In genomic region chr17:79891944-79892343, GRCm38 (mm10) we compare ENCODE assay signal across 16 mouse cellular contexts. TPM values are rescaled to one million over a fixed set of nuclear protein-coding genes. Genes with fewer than 3 reads are reported as not detected.
A peak's percentile ranks its signal among the peaks of the same experiment; 100 is the strongest.
DNase-seq lines count a peak whose midpoint lies in the region; ATAC-seq lines count a peak whose summit lies in the region.
"Had no signal": no experiment of that assay in that cellular context is flagged by ENCODE, and none has a peak within 500 bp of the region (broad histone marks: within the 10 kb centered on the region; RNA-seq: fewer than 3 reads in every experiment).

No protein-coding gene starts in this region.

- no peaks in the 10 kb centered on the region for H3K9me3 ChIP-seq in embryonic facial prominence, embryonic 11.5 days (replicated peaks; ENCODE audit: control insufficient read depth, low read length)
- no peaks in the 10 kb centered on the region for H3K9me3 ChIP-seq in embryonic facial prominence, embryonic 10.5 days
- H3K9me3 ChIP-seq in stomach, embryonic 16.5 days (replicated peaks; ENCODE audit: control insufficient read depth, low read length): no peaks in the 10 kb centered on the region
- H3K9me3 ChIP-seq: midbrain, embryonic 12.5 days; neural tube, embryonic 13.5 days had no signal

- no peak overlapping the region for H3K27ac ChIP-seq in embryonic facial prominence, embryonic 11.5 days (replicated peaks; ENCODE audit: low read depth, low read length)
- H3K27ac ChIP-seq in embryonic facial prominence, embryonic 10.5 days (replicated peaks): no peak overlapping the region
- H3K27ac ChIP-seq in stomach, embryonic 16.5 days (ENCODE audit: low read length): peak overlapping the region; percentile 9; the same call in 1 of the 2 replicates
- H3K27ac ChIP-seq: midbrain, embryonic 12.5 days; neural tube, embryonic 13.5 days had no signal

- ATAC-seq in embryonic facial prominence, embryonic 11.5 days (replicated peaks; ENCODE audit: insufficient number of reproducible peaks, low FRiP score, low TSS enrichment, low read depth): no peak
- peak; percentile 8; the same call in 1 of the 2 replicates for ATAC-seq in stomach, embryonic 16.5 days (ENCODE audit: insufficient read depth, low FRiP score)
- no peak for ATAC-seq in cerebellum, adult (ENCODE audit: insufficient number of reproducible peaks, low FRiP score, low TSS enrichment)

- no peak overlapping the region for H3K4me3 ChIP-seq in embryonic facial prominence, embryonic 11.5 days (ENCODE audit: low read depth, low read length)
- no peak overlapping the region for H3K4me3 ChIP-seq in embryonic facial prominence, embryonic 10.5 days
- no peak overlapping the region; the same call in 1 of the 2 replicates for H3K4me3 ChIP-seq in stomach, embryonic 16.5 days (replicated peaks; ENCODE audit: low read length)
- H3K4me3 ChIP-seq: midbrain, embryonic 12.5 days; neural tube, embryonic 13.5 days had no signal

- no peaks in the 10 kb centered on the region for H3K27me3 ChIP-seq in embryonic facial prominence, embryonic 11.5 days (ENCODE audit: control insufficient read depth, insufficient read depth, low read length)
- peaks cover 8% of the 10 kb centered on the region for H3K27me3 ChIP-seq in embryonic facial prominence, embryonic 10.5 days (replicated peaks; ENCODE audit: low read depth, poor library complexity, severe bottlenecking)
- H3K27me3 ChIP-seq in stomach, embryonic 16.5 days (ENCODE audit: control insufficient read depth, insufficient read depth, low read length): no peaks in the 10 kb centered on the region

- peak; percentile 9 for DNase-seq in embryonic facial prominence, embryonic 11.5 days (ENCODE audit: low spot score)
- no peak for DNase-seq in embryonic facial prominence, embryonic 10.5 days (ENCODE audit: low spot score)
- peak; percentile 8 for DNase-seq in retina, embryonic 14.5 days (ENCODE audit: low spot score)
- no peak for DNase-seq in retina, postnatal 1 day
- DNase-seq in liver: peak; percentile 40
- no peak for DNase-seq in cerebellum, adult 18-20 months
- DNase-seq: cerebellum, postnatal 25 days; gastrocnemius, postnatal 14 days; heart, postnatal 36 days; kidney, postnatal 14 days; left cerebral cortex, postnatal 4 days; thymus, postnatal 25 days had no signal

- WGBS in embryonic facial prominence, embryonic 11.5 days: 55% methylated on average over 7 of the region's 7 CpGs
- WGBS in embryonic facial prominence, embryonic 10.5 days: 62% methylated on average over 7 of the region's 7 CpGs
- WGBS in stomach, embryonic 16.5 days: 21% methylated on average over 7 of the region's 7 CpGs

- H3K9ac ChIP-seq in embryonic facial prominence, embryonic 11.5 days (replicated peaks; ENCODE audit: low read length): no peak overlapping the region
- H3K9ac ChIP-seq in stomach, embryonic 16.5 days (ENCODE audit: low read length): 0 out of 2 replicates have a peak overlapping the region, but pooled peaks have one; percentile 5
- H3K9ac ChIP-seq: midbrain, embryonic 12.5 days; neural tube, embryonic 13.5 days had no signal

- no peaks in the 10 kb centered on the region for H3K4me1 ChIP-seq in embryonic facial prominence, embryonic 11.5 days (ENCODE audit: control insufficient read depth, insufficient read depth, low read length)
- H3K4me1 ChIP-seq in embryonic facial prominence, embryonic 10.5 days: peaks cover 42% of the 10 kb centered on the region
- peaks cover 29% of the 10 kb centered on the region for H3K4me1 ChIP-seq in stomach, embryonic 16.5 days (ENCODE audit: control insufficient read depth, insufficient read depth, low read length)

- H3K36me3 ChIP-seq in embryonic facial prominence, embryonic 11.5 days (replicated peaks; ENCODE audit: control insufficient read depth, insufficient read depth, low read depth, low read length): no peaks in the 10 kb centered on the region
- no peaks in the 10 kb centered on the region for H3K36me3 ChIP-seq in embryonic facial prominence, embryonic 10.5 days (replicated peaks)
- H3K36me3 ChIP-seq in stomach, embryonic 16.5 days (ENCODE audit: control insufficient read depth, insufficient read depth, low read length): no peaks in the 10 kb centered on the region
- H3K36me3 ChIP-seq: midbrain, embryonic 12.5 days; neural tube, embryonic 13.5 days had no signal

- H3K4me2 ChIP-seq in embryonic facial prominence, embryonic 11.5 days (ENCODE audit: low read depth, low read length): no peak overlapping the region
- H3K4me2 ChIP-seq in stomach, embryonic 16.5 days (ENCODE audit: low read depth, low read length): peak overlapping the region; percentile 63
- H3K4me2 ChIP-seq: midbrain, embryonic 12.5 days; neural tube, embryonic 13.5 days had no signal

RNA-seq across cellular contexts. Expression of gene Atl2, which starts 4.0 kb away (rescaled TPM):
- 35.8 and 39.0 TPM in 2 replicates for polyA plus RNA-seq in embryonic facial prominence, embryonic 11.5 days (2014; fragmentation: Nextera tagmentation; extraction: Ambion mirVana)
- polyA plus RNA-seq in embryonic facial prominence, embryonic 10.5 days (2016; fragmentation: Nextera tagmentation; extraction: Ambion mirVana): 37.5 and 38.1 TPM in 2 replicates
- polyA plus RNA-seq in stomach, embryonic 16.5 days (2015; fragmentation: Nextera tagmentation; extraction: Ambion mirVana): 46.5 and 46.6 TPM in 2 replicates

Comparison
In these comparisons a context has a peak if more than half of its experiments do, and no peak if none do; other contexts are left out.
1. DNase-seq: peak in embryonic facial prominence, embryonic 11.5 days (single experiment), retina, embryonic 14.5 days (single experiment) and liver (single experiment); none in embryonic facial prominence, embryonic 10.5 days (single experiment), retina, postnatal 1 day (single experiment) and cerebellum, adult 18-20 months (0 of 2).